Mouse (Mus musculus) cerebellum, postnatal 36 days (tissue): ENCODE data around the gene Tmprss3.
A peak's percentile ranks its signal among the peaks of the same experiment; 100 is the strongest.

Source experiments
- DNase-seq, 2 experiments: peaks; one replicate each; pipeline ENCODE4 v3.0.0; 2021 to 2022; ENCODE audit warnings: mixed read lengths in 2 of 2

Tmprss3 gene

GRCm38 (mm10) chr17:31136291-31136690, 62.5 kb downstream of the Tmprss3 start:
- DNase-seq = no peak

DNA sequence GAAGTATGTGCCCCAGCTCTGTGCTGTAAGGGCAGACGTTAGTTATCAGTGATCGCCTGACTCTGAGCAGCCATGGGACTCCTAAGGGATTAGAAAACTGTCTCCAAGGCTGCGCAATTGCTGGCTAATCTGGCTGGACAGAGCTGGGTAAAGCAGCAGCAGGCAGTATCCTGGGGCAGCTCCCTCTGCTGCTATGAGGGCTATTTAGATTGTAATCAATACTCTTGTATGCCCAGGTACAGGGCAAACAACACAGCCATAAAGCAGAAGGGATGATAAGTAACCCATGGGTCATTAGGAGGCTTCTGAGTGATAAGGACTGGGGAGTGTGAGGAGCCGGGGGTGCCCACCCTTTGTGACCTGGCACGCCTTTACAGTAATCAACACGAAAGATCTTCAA, 63.9 kb downstream of the Tmprss3 start:
- no peak for DNase-seq

GRCm38 (mm10) chr17:31133776-31134175, 65.0 kb downstream of the Tmprss3 start:
- no peak for DNase-seq

DNA sequence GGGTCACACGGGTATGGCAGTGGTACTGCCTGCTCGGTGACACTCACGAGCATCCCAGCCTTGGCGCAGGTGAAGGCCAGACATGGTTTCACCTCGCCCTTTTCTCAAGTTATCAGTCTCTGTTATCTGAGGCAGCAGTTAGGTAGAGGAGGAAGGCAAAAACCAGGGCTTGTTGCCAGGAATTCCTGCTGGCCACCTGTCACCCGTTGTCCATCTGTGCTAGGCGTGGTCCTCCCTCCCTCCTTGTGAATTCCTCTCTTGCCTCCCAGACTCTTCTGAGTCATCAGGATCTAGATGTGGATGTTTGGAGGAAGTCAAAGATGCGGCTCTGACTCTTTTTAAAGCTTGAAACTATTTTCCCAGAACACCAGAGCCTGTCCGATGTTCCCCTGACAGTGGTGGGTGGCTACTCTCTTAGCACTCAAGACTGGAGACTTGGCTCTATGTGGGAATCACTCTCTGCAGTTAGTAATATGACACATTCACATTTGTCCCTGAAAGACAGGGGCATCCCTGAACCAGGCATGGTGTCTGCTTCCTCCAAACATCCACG, 67.4 kb downstream of the Tmprss3 start:
- peak; percentile 93 to 96 for DNase-seq

DNA sequence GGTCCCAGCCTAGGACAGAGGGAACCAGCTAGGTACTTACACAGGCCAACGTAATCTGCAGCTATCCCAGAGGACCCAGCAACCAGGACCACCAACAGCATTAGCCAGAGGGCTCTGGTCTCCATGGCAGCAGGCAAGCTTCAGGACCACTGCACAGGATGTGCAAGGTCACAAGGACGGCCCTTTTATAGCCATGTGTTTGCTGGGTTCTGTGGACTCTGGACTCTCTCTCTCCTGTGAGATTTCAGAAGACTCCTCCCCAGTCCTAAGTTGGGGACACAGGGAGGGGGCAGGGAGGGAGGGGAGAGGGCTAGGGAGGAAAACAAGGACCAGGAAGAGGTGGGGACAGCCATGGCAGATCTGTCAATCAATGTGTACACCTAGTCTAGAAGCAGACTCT, 69.3 kb downstream of the Tmprss3 start, which contains the start of gene Tff3:
TSS of gene Tff3 (minus strand) at position 195 of the 400 bp plus-strand sequence.
- no peak for DNase-seq
